Mouse (Mus musculus) adrenal gland, postnatal 4 days (tissue): Measurements from ENCODE around the gene Slc25a45. TPM values are rescaled to one million over a fixed set of nuclear protein-coding genes. Genes with fewer than 3 reads are reported as not detected.

Experiments used
- DNase-seq, 2 experiments: peaks; one replicate each; pipeline ENCODE4 v3.0.0; 2021 to 2022; ENCODE audit warnings: low spot score in 2 of 2, mixed read lengths in 2 of 2
- total RNA-seq, 2 experiments: library from RNA; stranded (reverse); gene quantifications; 2 replicates each; pipeline ENCODE4 v1.2.3; 2021

Slc25a45 gene
- total RNA-seq, 2 experiments from 2014 or later, result 25.9 to 26.3 TPM

DNA sequence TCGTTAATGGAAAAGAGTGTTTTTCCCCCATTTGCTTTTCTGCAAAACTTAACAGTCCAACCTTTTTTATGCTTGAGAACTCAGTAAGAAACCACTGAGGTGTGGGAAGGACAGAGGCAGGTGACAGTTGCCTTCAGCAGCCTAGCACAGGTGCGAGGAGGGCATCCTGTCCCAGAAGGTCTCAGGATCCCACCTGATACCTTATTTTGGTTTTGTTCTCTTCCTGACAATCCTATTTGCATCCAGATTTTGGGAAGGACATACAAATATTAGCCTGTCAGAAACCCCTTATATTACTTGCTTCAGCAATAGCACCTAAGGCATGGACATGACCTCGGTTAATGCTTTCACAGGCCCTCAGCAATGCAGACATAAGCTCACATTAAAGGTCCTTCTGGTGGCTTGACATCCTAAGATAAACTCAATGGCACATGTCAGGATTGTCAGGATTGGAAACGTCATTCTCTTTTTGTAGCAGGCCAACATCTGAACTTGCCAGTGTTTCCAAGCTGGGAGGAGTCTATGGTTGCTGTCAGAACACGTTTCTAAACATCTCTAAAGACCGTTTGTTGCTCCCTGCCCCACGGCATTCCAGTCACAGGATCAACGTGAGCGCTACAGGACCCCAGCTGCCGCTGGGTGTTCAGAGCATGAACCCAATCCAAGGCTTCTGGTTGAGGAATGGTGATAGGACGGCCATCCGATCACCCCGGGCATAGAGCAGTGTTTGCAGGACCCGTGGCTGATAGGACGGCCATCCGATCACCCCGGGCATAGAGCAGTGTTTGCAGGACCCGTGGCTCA lies 37.3 kb upstream of the Slc25a45 start:
- DNase-seq, result no peak

DNA sequence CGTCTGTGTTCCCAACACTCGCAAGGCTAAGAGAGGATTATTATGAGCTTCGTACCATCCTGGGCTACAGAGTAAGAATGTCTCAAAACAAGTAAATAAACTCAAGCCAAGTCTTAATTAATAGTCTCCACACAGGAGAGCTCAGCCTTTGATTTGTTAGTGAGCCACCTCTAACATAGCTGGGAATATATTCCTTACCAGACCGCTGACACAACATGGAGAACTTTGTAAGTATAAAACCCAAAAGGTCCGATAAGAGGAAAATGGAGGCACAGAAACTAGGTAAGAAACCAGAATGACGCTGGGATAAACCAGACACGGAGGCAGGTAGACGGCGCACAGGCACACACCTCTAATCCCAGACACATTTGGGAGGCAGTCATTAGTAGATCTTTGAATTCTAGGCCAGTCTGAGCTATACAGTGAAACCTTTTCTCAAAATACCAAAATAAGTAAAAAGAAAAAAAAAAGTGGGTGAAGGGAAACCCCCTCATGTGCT lies 36.7 kb upstream of the Slc25a45 start:
- DNase-seq, result no peak

DNA sequence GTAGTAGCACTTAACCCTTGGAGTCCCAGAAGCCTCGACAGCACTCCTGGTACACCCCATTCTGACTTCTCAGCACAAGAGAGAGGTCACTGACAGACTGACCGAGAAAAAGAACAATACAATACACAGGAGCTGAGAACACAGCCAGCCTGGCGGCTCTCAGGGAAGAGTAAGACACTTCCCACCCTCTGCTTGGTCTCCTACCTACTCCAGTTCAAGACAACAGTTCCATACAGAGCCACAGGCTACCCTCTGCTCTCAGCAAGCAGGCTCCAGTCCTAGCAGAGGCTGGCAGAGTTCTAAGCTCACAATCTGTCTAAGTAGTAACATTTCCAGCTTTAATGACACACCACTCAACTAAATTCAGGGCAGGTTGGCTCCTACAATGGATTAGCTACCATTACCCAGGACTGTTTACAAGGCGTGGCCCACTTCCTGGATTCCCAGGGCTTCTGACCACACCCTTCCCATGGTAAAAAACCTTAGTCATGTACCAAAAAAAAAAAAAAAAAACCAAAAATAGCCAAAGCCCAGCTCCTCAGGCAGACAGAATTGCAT lies 36.1 kb upstream of the Slc25a45 start:
- no peak for DNase-seq

DNA sequence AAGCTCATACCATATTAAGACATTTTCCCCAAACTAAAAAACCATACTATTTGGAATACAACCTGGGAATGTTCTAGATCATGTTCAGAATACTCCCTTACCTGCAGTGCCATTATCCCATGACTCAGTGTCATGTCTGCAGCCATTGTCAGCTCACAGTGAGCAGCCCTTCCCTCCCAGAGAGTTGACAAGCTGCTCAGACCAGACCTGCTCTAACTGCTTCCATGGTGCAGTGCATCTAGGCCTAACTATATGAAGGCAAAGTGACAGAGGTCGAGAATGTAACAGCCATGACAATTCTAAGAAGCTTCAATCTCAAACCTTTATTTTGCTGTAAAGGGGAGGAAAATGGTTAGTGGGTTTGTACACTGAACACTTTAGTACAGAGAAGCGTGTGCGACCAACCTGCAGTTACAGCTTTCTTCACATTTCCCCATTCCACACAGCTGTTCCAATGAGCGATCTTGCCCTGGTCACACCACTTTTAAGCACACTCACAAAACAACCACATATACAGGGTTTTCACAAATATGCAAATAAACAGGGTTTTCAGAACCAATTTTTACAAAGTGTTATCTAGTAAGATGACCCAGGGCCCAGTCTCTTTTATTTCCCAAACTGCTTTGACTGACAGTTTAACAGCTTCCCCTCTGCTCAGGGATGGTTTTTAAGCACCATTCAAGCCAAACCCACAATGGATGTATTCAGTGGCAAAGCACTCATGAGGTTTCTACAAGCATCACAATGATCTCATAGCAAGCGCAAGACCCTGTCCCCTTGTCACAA lies 35.4 kb upstream of the Slc25a45 start:
- DNase-seq, result no peak

DNA sequence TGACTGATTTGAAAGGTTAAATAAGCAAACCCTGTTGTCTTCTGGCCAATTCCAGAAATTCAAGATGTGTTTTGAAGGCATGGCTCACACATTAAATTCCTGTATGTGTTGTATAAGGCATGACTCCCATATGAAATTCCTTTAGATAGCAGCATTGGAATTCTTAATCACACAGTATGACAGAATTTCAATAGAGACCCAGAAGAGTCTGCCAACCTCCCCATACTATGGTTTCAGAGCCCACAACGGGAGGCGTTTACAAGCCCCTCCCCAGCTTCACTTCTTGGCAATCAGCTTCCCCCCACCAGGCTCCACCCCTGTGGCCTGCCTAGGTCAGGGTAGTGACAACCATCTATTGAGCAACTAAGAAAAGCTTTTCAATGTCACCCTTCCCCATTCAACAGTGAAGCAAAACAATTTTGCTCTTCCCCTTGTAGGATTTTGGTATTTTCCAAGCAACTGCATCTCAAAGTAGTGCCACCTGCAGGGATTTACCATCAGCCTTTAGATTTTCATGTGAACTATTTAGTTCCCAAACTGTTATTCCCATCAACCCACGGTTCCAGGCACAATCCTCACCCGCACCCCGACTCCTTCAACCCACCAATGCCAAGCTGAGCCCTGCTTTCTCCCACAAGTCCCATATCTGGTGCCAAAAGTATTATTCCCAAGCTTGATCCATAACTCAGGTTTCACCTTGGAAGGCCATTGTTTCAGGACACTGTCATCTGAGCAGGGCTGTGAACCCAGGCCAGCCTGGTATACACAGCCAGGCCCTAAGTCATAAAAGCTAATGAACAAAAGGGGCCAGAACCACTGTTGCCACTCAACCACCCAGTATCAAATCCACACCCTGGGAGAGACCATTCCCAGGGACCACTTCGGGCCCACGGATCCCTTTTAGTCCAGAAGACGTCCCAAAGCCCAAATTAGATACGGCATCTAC lies 34.5 kb upstream of the Slc25a45 start:
- DNase-seq, result no peak

DNA sequence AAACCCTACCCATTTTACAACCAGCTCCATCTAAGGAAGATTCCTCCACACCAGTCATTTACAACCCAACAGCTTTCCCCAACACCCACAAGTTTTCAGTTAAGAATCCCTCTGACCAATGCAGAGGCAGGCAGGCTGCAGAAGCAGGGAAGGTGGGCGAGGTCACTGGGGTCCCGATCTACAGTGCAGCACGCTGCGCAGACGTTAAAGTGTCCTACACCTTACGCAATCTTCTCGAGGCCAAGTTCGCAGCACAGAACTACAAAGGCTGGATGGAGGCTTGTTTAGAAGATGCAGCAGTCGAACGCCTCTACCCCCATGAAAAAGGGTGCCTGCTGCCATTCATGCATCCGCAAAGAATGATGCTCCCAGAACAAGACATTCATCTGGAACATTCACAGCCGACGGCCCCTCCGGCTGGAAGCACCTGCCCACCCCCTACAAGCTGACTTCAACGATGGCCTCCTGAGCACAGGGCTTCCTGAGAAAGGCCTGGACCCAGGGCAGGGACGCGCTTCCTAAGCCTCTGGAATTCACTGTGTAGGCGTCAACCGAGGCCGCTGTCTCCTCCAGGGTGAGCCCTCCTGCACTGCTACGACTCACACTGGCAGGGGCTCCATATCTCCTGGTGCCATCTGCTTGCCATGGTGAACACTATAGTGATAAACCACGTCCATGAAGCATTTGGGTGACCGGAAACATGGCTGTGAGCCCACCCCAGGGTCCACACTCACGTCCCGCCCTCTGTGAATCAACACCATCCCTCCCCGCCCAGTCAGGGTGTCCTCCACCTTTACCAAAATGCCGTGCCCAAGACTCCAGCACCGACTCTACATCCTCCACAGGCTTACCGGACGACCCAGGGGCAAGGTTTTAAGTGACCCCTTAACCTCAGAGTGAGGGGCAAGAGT lies 33.6 kb upstream of the Slc25a45 start:
- no peak for DNase-seq

DNA sequence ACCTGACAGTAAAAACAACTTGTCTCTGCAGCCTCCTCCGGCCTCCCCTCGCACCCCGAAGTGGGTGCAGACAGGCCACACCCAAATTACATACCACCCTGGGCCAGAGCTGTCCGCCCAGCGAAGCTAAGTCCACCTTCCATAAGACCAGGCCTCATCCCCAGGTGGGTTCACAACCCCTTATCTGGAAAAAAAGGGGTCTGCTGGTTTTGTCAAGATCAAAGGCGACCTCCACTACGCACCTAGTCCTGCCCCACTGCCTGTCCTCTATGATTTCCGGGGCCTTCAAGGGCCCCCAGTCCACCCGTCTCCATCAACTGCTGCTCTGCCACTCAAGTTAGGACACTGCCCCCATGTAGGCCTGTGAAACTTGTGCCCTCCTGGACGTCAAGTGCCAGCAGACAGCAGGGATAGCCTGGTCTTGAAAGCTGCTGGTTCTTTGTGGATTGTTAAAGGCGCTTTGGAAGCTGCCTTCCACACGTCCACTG lies 32.7 kb upstream of the Slc25a45 start:
- no peak for DNase-seq

DNA sequence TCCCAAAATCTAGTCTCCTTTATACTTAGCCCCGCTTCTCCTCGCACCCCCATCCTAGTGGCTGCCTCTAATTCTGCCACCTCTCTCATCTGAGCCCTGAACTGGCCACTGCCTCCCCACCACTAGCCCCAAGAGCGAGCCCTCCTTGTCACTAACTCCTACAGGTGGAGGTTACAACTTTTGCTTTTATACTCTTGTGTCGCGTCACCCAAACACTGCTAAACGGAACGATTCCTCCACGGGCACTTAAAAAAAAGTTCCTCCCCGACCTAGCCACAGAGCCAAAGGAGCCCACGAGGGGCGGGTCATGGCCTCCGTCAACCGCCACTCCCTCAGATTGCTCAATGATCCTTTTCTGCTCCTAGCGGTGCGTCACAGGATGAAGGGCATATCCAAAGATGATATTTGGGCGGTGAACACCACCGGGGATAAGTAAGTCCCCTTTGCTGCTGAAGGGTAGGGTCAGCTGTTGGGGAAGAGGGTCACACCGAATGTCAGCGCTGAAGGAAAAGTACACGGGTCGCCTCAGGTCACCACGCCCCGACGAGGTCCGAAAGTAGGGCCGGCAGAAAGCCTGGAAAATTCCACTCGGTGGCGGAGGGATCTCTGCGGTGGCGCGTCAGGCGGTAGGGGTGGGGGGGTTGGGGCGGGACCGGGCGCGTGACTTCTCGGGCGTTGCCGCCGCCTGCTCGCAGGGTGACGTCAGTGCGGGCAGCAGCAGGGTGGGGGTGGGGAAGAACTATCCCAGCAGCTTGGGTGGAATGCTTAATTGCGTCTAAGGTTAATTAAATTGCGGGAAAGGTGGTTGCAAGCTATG lies 32.1 kb upstream of the Slc25a45 start:
- peak; percentile 87 to 92 for DNase-seq

DNA sequence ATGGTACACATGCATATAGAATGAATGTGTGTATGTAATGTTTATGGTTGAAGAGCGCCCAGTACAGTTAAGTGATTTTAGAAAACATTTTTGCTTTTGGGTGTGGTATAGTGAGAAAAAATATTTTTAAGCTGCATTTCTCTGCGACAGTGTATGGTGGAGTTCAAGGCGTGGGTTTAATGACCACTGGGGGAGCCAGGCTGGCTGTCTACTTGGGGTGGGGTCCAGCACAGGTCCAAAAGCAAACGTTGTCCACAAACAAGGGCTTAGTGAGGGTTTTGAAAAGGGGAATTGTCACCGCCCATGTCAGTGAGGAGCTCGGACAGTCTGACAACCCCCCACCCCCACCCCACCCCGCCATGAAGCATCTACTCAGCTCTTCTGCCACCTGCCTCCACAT lies 31.5 kb upstream of the Slc25a45 start:
- no peak for DNase-seq

DNA sequence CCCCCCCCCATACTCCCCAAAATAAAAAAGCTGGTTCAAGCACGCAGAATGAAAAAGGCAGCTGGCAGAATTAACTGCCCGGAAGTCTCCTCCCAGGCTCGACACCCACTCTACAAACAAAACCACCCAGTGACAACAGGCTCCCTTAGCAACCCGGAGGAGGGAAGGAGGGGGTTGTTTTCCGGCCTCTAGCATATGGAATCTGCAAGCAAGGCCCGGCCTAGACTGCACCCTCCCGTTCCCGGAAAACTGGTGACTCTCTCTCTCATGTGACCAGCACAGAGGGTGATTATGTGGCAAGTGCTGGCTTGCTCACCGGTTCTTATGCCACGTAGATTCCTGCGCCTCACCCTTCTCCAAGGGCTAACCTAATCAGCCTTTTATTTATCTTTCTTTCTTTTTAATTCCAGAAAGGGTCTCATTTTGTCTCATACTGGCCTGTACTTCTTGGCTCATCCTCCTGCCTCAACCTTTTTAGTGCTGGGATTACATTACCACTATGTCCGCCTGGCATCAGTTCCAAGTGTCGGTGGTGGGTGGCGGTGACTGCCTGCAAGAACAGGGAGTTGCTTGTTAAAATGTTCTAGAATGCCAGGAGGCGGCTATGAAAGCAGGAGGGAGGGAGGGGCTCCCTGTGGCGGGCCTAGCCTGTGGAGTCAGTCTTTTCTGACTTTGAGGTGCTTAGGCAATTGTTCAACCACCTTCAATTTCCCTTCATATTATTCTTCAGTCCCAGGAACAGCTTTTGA lies 30.9 kb upstream of the Slc25a45 start:
- peak in 1 of 2 experiments; percentile 65 for DNase-seq

DNA sequence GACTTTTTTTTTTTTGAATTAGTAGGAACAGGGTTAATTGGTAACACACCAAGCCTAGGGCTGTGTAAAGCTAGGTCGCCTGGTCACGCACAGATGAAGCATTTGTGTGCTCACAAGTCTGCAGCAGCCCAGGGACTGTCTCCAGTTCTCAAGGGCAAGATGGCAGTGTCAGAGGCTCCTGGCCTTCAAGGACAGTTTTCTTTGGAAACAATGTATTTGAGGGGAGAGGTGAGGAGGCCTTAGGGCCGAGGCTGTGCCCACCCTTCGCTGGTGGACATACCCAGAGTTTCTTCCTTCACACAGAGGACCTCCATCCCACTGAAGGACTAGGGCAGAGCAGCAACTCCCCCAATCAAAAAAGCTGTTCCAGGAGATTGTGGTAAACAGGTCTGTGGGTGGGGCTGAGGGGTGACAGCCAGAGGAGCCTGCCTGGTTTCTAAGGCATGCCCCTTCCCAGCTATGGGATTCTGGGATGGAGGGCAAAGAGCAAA lies 30.3 kb upstream of the Slc25a45 start:
- no peak for DNase-seq

DNA sequence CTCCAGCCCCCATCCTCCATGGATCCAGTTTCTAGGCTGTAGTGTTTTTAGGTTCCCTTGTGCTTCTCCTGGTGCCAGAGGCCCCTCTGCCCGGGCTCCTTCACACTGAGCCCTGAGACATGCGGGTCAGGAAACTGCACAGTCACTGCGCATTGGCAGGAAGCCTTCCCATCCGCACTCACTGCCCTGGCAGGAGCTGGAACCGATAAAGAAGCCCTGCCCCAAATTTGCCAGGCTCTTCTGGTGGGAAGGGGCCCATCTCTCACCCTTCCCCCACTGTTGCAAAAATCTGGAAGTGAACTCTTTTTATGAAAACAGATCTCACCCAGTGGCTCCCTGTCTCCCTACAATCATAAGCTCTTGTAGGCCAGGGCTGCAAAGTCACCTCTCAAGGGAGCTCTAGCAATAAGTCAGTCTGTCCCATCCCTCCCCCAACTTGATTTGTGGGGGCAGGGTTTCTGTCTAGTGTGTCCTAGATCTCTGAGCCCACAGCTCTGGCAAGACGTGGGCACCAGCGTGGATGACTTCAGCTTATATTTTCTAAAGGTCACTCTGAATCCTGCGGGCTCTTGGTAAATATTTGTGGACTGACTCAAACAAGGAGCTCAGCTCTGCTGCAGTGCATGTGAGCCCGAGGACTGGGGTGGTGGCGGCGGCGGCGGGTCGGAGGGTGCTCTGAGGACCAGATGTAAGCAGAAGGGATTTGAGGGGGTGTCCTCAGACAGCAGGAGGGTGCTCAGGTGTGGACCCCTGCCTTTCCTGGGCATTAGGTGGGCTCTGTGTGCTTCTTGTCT lies 29.4 kb upstream of the Slc25a45 start:
- no peak for DNase-seq

DNA sequence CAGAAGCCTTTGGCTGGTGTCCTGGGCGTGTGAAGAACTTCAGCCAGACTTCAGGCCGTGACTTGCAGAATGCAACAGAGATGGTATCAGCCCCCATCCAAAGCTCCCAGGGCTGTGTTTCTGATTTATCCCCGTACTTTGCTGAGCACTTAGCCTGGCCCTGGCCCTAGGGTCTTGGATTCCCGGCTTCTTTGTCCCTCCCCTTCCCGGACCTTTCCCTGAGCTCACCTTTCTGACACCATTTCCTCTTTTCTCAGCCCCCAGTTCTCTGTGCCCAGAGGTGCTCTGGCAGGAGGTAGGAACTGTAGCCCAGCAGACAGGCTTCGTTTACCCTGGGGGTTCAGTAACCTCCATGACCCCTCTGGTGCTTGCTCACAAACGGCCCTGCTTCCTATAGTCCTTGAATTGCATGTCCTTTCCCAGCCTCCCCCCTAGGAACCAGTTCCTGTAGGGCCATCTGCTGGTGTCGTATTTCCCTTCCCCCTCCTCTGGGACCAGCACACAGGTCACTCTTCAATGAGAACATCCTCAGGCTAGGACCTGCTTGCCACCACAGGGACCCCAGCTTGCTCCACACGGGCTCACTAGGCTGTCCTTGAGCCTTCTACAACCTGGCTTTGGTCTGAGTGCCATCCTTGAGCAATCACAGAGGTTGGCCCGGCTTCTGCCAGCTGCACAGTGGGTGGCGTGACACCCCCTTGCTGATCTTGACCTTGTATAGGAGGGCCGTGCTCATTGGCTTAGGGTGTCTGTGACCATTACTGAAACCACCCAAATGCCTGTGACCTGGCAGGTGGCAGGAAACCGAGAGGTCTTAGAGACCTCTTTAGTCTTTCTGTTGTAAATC lies 28.6 kb upstream of the Slc25a45 start:
- DNase-seq, result no peak

DNA sequence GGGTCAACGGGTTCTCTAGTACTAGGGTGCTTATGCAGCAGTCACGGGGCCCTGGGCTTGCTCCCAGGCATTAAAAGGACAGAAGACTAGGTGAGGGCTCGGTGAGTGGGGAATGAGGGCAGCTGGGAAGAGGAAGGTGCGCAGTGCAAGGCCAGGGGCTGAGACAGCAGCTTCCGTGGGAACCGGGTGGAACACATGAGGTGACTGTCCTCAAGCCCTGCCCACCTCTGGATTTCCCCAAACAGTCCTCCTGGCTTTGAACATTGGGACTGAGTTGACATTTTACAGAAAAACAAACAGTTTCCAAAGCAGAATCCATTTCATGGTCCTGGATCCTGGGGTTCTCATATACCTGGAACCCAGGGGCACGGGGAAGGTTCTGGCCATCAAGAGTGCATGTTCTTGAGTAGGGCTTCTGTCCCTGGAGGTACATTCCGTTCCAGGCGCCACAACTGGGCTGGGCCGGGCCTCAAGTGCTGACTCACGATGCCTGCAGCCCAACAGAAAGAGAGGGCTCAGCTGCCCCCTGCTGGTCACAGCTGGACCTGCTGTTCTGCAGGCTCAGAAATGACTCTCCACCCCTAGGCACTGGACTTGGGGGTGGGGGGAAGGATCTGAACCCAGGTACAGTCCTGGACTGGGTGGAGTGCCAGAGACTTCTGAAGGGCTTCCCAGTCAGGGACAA lies 27.6 kb upstream of the Slc25a45 start:
- peak; percentile 80 to 90 for DNase-seq

DNA sequence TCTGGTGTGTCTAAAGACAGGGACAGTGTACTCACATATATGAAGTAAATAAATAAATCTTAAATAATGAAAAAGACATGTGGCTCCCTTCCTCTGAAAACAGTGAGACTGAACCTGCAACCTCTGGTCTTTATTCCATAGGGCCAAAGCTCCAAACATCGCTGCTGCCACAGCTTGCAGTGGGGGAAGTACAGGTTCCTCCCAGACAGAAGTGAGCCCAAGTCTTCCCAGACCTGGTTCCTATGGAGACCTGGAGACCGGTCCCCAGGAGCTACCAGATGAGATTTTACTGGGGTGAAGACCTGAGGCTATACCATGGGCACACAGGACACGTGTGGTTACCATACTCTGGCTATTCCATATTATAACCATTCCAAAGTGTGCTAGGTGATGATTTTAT lies 26.7 kb upstream of the Slc25a45 start:
- no peak for DNase-seq
